Mouse (Mus musculus) erythroblast, embryonic 14.5 days (primary cell): Measurements from ENCODE around the gene Eif3d.

ENCODE experiments used
- GATA1 ChIP-seq: IDR thresholded peaks from 2 replicates; pipeline ENCODE4 v1.6.1; 2012; ENCODE audit warnings: low read length, inconsistent platforms, mixed read lengths
- TAL1 ChIP-seq: IDR thresholded peaks from 3 replicates; pipeline ENCODE4 v1.6.1; 2012; ENCODE audit warnings: low read length, inconsistent platforms, mixed read lengths

GRCm38 (mm10) chr15:77956404-77956901, 14.2 kb downstream of the Eif3d start, which contains the start of gene Foxred2:
- no peak for TF ChIP-seq TAL1
- no peak for TF ChIP-seq GATA1
